Mouse (Mus musculus) brown adipose tissue, adult 24 weeks (tissue): Measurements from ENCODE around the gene Foxred2. TPM values are rescaled to one million over a fixed set of nuclear protein-coding genes. Genes with fewer than 3 reads are reported as not detected.

Experiments
- polyA plus RNA-seq: library from polyadenylated mRNA; stranded (reverse); fragments of >200 nt; gene quantifications from 2 replicates; pipeline ENCODE4 v1.2.4, GENCODE M21; 2012; ENCODE audit not compliant: missing spikeins, insufficient read depth, insufficient read length

The Foxred2 gene
- polyA plus RNA-seq, 1 experiment, result 0.67 TPM

Other genes with a start within 250 kb of the Foxred2 start
- gene Apol9b, start 227.7 kb downstream of the Foxred2 start, polyA plus RNA-seq, result not detected in 2 replicates
- not detected in 2 replicates for gene Apol8, start 199.7 kb downstream of the Foxred2 start, polyA plus RNA-seq
- 36.0 and 59.3 TPM in 2 replicates for gene Myh9, start 114.5 kb downstream of the Foxred2 start, polyA plus RNA-seq
- gene Txn2, start 27.7 kb downstream of the Foxred2 start, polyA plus RNA-seq, result 696 and 736 TPM in 2 replicates
- 57.6 and 63.5 TPM in 2 replicates for gene Eif3d, start 14.1 kb upstream of the Foxred2 start, polyA plus RNA-seq
- not detected in 2 replicates for gene Cacng2, start 163.3 kb upstream of the Foxred2 start, polyA plus RNA-seq
- 13.4 and 16.5 TPM in 2 replicates for gene Ift27, start 217.4 kb upstream of the Foxred2 start, polyA plus RNA-seq
- gene Pvalb, start 249.7 kb upstream of the Foxred2 start, polyA plus RNA-seq, result 171 and 312 TPM in 2 replicates